Mouse (Mus musculus): ENCODE results near the gene Dscam. TPM values are rescaled to one million over a fixed set of nuclear protein-coding genes. Genes with fewer than 3 reads are reported as not detected.

Gene Dscam
- polyA plus RNA-seq, 1 experiment from 2014 or later, result 0.24 TPM

DNA sequence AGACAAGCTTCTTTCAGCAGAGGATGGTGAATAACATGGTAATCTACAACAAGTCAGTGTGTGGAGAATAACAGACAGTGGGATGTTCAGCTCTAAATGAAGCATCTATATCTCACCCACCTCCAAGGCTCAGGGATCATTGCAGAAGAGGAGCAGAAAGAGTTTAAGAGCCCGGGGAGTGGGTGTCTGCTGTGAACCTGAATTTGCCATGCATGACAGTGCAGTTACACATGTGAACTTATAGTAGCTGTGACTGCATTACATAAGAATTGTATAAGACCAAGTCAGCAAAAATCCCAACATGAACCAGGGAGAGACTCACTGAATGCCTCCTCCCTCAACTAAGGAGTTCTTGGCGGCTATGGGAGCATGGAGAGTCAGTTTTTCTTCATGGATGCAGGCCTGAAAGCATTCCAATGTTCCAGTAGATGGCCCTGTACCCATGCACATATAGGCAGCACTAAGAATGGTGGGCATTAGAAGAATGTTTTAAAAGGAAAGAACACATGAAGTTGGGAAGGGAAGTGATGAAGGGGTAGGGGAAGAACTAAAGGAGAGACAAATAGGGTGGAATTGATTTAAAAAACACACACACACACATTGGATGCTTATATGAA, 417.3 kb downstream of the Dscam start:
- no peak overlapping the region for H3K27ac ChIP-seq
- WGBS, result 75% methylated on average over 2 of the region's 2 CpGs
- no peak overlapping the region for H3K4me3 ChIP-seq (replicated peaks)

DNA sequence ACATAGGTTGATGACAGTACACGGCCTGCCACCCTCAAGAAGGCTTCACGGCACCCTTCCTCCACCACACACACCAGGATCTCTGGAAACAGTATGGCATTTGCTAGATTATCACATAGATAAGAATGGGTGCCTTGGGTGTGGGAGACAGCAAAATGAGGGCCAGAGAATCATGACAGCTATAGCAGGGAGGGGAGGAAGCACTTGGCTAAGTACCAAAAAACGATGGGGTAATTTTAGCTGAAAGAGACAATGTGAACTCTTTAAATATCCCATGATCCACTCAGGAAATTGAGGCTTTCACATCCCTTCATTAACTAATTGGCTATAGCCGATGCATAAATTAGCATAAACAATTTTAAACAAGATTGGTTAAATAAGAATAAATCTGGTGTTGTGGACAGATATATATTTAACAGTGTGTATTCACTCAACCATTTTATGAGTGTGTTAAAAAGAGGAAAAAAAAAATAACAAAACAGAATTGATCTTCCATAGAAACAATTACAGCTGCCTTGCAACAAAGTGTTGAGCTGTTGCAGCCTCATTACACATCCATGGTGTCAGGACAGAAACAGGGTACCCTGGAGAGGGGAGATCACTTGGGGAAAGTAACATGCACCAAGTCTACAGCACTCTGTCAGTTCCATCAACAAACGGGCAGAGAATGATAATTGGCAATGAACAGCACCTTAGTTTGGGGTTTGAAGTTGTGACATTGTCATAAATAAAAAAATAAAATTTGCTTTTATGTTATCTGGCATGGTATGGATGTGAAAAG, 427.9 kb downstream of the Dscam start:
- Histone ChIP-seq H3K9ac (no peak overlapping the region), H3K4me3 (replicated peaks) (no peak overlapping the region), H3K9me3 (no peaks in the 10 kb centered on the region), H3K36me3 (no peaks in the 10 kb centered on the region), H3K4me1 (no peaks in the 10 kb centered on the region), H3K27ac (no peak overlapping the region), H3K4me2 (no peak overlapping the region), H3K27me3 (replicated peaks) (no peaks in the 10 kb centered on the region)
- WGBS, result 83% methylated on average over 5 of the region's 5 CpGs
- no peak for ATAC-seq (ENCODE audit: insufficient read depth, low FRiP score, low read depth)

More for the DNA sequence above, 417.3 kb downstream of the Dscam start:
- H3K9me3 ChIP-seq, result no peaks in the 10 kb centered on the region
- H3K4me1 ChIP-seq, result no peaks in the 10 kb centered on the region
- H3K36me3 ChIP-seq, result no peaks in the 10 kb centered on the region
- H3K27me3 ChIP-seq (replicated peaks), result no peaks in the 10 kb centered on the region; the same call in 1 of the 2 replicates
- H3K9ac ChIP-seq, result no peak overlapping the region
- ATAC-seq (ENCODE audit: insufficient read depth, low FRiP score, low read depth), result no peak
- H3K4me2 ChIP-seq, result no peak overlapping the region

DNA sequence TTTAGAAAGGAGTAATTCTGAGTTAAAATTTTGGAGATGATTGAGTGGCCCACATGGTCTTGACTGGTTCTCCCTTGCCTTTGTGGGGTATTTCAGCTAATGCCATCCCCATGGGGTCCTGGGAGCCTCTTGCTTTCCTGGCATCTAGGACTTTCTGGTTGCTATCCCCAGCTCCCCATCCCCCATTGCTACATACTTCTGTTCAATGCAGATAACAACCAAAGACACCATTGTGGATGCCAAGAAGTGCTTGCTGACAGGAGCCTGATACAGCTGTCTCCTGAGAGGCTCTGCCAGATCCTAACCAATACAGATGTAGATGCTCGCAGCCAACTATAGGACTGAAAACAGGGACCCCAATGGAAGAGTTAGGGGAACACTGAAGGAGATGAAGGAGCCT, 429.2 kb downstream of the Dscam start:
- Histone ChIP-seq H3K9ac (no peak overlapping the region), H3K9me3 (no peaks in the 10 kb centered on the region), H3K4me2 (no peak overlapping the region), H3K4me1 (no peaks in the 10 kb centered on the region), H3K4me3 (replicated peaks) (no peak overlapping the region), H3K36me3 (no peaks in the 10 kb centered on the region), H3K27ac (no peak overlapping the region), H3K27me3 (replicated peaks) (no peaks in the 10 kb centered on the region)
- WGBS, result 81% methylated on average over 1 of the region's 1 CpGs
- no peak for ATAC-seq (ENCODE audit: insufficient read depth, low FRiP score, low read depth)

DNA sequence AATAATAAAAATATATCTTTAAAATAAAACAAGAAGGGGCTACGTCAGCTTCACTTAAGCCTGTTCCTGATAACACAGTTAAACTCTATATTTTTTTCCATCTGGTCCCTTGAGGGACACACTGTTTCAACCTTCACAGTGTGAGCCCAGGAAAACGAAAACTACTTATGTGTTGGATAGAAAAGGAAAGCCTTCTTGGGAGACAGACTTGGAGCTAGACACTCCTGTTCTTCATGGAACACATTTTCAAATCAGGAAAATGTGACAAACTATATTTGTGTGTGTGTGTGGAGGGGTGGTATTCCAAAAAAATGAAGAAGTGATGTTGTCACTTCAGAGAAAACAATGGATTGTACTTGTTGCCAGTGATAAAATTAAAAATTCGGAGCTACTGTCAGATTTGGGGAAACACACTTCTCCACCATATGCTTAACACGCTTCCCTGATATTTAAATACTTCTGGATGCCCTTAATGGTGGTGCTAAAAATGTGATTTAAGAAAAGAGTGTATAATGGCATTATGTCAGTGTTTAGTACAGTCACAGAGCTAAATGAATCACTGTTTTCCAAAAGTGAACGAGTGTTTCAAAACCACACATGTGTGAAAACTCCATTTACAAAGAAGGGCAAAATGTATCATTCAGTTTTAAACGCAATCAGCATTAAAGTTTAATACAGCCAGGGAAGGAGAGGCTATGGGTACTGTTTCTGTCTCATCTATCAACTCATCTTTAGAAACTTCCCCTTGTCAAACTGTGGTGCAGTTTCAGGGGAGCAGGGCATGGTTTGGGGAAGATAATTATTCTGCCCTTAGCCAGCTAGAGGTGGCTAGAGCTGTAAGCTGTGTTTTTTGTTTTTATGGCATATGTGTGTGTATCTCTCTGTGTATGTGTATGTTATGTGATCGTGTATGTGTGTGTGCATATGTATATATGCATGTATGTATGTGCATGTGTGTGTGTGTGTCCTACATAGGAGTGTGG, 430.2 kb downstream of the Dscam start:
- Histone ChIP-seq H3K4me3 (replicated peaks) (no peak overlapping the region), H3K4me2 (no peak overlapping the region), H3K9me3 (no peaks in the 10 kb centered on the region), H3K9ac (no peak overlapping the region), H3K27me3 (replicated peaks) (no peaks in the 10 kb centered on the region), H3K4me1 (no peaks in the 10 kb centered on the region), H3K36me3 (no peaks in the 10 kb centered on the region), H3K27ac (no peak overlapping the region)
- no peak for ATAC-seq (ENCODE audit: insufficient read depth, low FRiP score, low read depth)
- WGBS, result 77% methylated on average over 7 of the region's 7 CpGs

DNA sequence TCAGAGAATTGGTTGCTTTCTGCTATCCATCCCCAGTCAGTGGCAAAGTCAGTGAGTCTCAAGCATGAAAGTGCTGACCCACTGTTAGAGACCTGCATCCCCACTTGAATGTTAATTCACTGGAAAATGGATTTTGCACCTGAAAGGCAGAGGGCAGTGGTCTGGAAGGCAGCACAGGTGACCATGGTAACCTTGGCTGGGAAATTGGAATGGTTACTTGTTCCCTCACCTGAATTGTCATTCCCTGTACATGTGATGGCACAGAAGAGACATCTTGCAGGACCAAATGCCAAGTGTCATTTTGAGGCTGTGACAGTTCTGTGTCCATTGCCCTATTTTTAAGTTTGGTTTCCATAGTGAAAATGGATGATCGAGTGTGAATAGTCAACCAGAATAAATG, 434.1 kb downstream of the Dscam start:
- ATAC-seq (ENCODE audit: insufficient read depth, low FRiP score, low read depth), result no peak
- no peaks in the 10 kb centered on the region for H3K4me1 ChIP-seq
- no peak overlapping the region for H3K4me2 ChIP-seq
- no peak overlapping the region for H3K9ac ChIP-seq
- H3K4me3 ChIP-seq (replicated peaks), result no peak overlapping the region
- no peaks in the 10 kb centered on the region for H3K9me3 ChIP-seq
- H3K36me3 ChIP-seq, result no peaks in the 10 kb centered on the region
- H3K27ac ChIP-seq, result no peak overlapping the region
- WGBS, result 87% methylated on average over 1 of the region's 1 CpGs
- no peaks in the 10 kb centered on the region for H3K27me3 ChIP-seq (replicated peaks)

DNA sequence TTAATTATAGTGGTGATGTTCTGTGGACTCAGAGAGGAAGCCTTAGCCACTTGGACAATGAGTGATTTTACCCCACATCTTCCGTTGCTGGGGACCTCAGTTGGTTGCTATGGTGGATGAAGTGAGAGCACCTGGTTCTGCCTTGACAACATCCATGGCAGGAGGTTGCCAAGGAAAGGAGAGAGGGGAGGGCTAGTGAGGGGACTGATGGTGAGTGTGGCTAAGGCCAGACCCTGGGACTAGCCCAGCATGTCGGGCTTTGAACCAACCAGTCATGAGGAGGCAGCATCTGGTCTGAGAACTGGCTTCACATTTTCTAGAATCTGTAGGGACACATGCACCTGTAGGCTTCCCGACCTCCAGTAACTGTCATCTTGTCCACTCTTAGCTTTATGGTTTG, 439.7 kb downstream of the Dscam start:
- Histone ChIP-seq H3K9me3 (no peaks in the 10 kb centered on the region), H3K4me2 (no peak overlapping the region), H3K27ac (no peak overlapping the region), H3K4me1 (no peaks in the 10 kb centered on the region), H3K4me3 (replicated peaks) (no peak overlapping the region), H3K9ac (no peak overlapping the region), H3K36me3 (no peaks in the 10 kb centered on the region), H3K27me3 (replicated peaks) (no peaks in the 10 kb centered on the region)
- WGBS, result 73% methylated on average over 3 of the region's 3 CpGs
- no peak for ATAC-seq (ENCODE audit: insufficient read depth, low FRiP score, low read depth)

DNA sequence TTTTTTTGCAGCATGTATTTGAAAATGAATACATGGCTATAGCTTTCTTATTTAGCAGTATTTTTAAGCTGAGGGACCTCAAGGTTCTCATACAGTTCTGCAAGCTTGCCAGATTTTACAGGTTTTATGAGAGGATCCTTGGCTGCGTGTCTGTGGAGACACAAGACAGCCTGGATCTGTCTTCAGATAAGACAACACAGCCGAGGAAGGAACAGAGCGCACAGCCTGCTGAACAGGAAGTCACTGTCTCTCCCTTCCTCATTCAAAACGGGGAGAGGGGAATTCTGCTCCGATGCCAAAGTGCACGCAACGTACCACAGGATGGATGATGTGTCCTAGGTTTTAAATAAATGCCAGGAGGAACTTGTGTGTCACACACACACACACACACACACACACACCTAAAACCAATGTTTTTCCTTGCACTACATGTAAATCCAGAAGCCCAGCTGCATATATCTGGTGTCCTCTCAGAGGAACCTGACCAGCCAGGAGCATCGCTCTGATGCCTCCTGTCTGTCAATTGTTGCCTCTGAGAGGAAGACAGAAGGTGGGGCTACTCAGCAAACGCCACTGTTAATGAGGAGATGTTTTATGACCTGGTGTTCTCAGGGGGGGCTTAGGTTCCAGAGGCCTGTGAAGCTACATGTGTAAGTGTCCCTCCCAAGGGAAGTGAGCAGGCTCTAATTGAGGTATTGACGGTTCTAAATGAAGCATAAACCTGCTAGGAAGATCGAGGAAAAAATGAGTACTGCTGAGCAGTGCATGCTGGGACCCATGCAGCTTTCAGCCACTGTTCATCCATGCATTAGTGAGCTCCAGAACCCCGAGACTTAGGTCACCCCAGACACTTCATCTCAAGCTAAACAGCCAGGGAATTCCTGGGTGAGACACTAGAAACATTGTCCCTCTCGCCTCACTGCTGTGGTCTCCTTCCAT, 442.4 kb downstream of the Dscam start:
- WGBS, result 42% methylated on average over 13 of the region's 13 CpGs
- no peak overlapping the region for H3K4me2 ChIP-seq

DNA sequence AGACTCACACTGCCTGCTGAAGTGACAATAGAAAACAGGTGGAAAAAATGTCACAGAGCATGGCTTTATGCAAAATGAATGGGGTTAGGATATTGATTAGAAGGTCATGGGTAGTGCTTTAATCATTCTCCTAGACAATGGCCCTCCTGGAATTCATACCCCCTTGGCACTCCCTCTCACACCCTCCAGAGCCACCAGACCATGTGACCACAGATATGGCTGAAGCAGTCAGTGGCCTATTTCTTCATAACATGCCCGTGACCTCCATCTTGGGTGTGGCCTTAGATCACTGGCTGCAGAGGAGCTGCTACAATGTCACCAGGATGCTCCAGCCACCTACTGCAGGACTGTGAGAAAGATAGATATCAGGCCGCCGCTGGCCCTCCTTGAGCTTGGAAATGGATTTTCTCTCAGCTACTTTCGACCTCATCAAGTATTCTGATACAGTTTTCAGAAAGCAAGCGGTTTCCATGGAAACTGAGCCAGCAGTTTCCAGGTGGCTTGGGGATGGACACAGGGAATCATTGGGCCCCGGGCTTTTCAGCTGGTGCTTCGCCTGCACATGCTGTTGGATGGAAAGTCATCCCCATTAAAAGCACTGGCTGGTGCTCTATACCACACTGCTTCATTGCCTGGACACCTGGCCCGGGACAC, 445.4 kb downstream of the Dscam start:
- H3K27ac ChIP-seq, result no peak overlapping the region
- ATAC-seq (ENCODE audit: insufficient read depth, low FRiP score, low read depth), result no peak
- WGBS, result 81% methylated on average over 8 of the region's 8 CpGs

More for the DNA sequence above, 442.4 kb downstream of the Dscam start:
- H3K9ac ChIP-seq, result no peak overlapping the region
- H3K27ac ChIP-seq, result no peak overlapping the region
- H3K9me3 ChIP-seq, result no peaks in the 10 kb centered on the region
- H3K27me3 ChIP-seq (replicated peaks), result no peaks in the 10 kb centered on the region
- H3K4me1 ChIP-seq, result no peaks in the 10 kb centered on the region
- no peak for ATAC-seq (ENCODE audit: insufficient read depth, low FRiP score, low read depth)
- H3K4me3 ChIP-seq (replicated peaks), result no peak overlapping the region
- no peaks in the 10 kb centered on the region for H3K36me3 ChIP-seq

DNA sequence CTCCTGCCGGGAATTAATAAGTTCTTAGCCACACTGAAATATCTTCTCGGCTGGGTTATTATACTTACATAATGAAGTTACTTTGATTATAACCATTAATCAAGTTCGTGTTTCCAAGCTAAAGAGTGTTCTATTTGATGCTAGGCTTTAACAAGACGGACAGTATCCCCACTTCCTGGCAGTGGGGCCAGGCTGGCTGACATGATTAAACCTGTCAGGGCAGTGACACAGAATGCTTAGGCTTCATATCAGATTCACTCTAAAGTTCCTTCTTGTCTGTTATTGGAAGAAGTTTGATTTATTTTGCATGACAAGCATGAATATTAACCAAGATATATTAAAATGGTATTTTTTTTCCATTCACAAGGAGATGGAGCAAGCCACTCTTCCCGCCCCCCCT, 446.0 kb downstream of the Dscam start:
- no peak overlapping the region for H3K9ac ChIP-seq
- H3K27me3 ChIP-seq (replicated peaks), result no peaks in the 10 kb centered on the region
- H3K27ac ChIP-seq, result no peak overlapping the region
- no peaks in the 10 kb centered on the region for H3K9me3 ChIP-seq
- no peak overlapping the region for H3K4me2 ChIP-seq
- no peaks in the 10 kb centered on the region for H3K4me1 ChIP-seq
- WGBS, result 50% methylated on average over 5 of the region's 5 CpGs
- H3K36me3 ChIP-seq, result no peaks in the 10 kb centered on the region
- ATAC-seq (ENCODE audit: insufficient read depth, low FRiP score, low read depth), result no peak
- no peak overlapping the region for H3K4me3 ChIP-seq (replicated peaks)

More for the DNA sequence above, 445.4 kb downstream of the Dscam start:
- no peaks in the 10 kb centered on the region for H3K9me3 ChIP-seq
- H3K4me2 ChIP-seq, result no peak overlapping the region
- H3K4me3 ChIP-seq (replicated peaks), result no peak overlapping the region
- no peaks in the 10 kb centered on the region for H3K27me3 ChIP-seq (replicated peaks)
- H3K4me1 ChIP-seq, result no peaks in the 10 kb centered on the region
- H3K36me3 ChIP-seq, result no peaks in the 10 kb centered on the region
- H3K9ac ChIP-seq, result no peak overlapping the region

DNA sequence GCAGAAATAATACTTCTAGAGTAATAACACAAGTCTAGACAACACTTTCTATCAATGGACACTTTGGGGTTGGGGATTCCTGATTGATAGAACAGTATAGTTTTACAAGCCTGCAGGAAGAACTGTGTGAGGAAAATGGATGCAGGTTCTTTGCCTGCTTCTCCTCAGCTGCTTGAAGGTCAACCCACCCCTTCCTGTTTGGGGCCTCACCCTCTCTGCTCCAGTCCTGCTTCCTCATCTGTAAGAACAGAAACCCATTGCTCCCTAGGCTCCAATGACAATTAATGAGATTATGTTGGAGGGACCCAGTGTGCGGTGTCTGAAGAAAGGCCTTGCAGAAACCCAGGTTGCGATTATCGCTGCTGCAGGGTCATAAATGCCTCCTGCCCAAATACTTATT, 446.4 kb downstream of the Dscam start:
- no peak overlapping the region for H3K4me2 ChIP-seq
- no peak overlapping the region for H3K9ac ChIP-seq
- no peaks in the 10 kb centered on the region for H3K4me1 ChIP-seq
- no peak overlapping the region for H3K27ac ChIP-seq
- H3K36me3 ChIP-seq, result no peaks in the 10 kb centered on the region
- H3K4me3 ChIP-seq (replicated peaks), result no peak overlapping the region
- ATAC-seq (ENCODE audit: insufficient read depth, low FRiP score, low read depth), result no peak
- H3K9me3 ChIP-seq, result no peaks in the 10 kb centered on the region
- H3K27me3 ChIP-seq (replicated peaks), result no peaks in the 10 kb centered on the region
- WGBS, result 77% methylated on average over 3 of the region's 3 CpGs

Measured in stomach, embryonic 15.5 days (tissue).